Mouse (Mus musculus): ENCODE measurements at regions not wholly inside any gene's neighbourhood (a gene's known extent, or its start where the extent isn't known, plus 50 kb on each side); places are given as distances from the start of the nearest gene placed in this dataset.

DNA sequence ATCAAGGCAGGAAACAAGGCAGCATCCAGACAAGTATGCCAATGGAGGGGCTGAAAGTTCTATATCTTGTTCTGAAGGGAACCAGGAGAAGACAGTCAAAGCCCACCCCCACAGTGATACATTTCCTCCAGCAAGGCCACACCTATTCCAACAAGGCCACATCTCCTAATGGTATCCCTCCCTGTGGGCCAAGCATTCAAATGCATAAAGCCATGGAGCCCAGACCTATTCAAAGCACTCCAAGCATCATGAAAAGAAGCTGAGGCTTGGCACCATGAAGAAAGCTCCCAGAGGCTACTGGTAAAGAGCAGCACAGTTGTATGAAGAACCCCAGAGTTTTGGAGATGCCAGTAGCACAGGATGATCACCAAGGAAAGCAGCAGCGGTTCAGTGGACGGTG lies 84.6 kb upstream of the Fam216b start:
- no peak for TF ChIP-seq CTCF (IDR thresholded peaks at IDR 0.05; ENCODE audit: extremely low read depth, insufficient read depth, low read length)
- TF ChIP-seq POLR2A (IDR thresholded peaks at IDR 0.05; ENCODE audit: extremely low read depth, insufficient read depth, low read length): no peak
